Mouse (Mus musculus) CH12.LX (cell line): ENCODE results near the gene Fer. TPM values are rescaled to one million over a fixed set of nuclear protein-coding genes. Genes with fewer than 3 reads are reported as not detected.

ENCODE experiments used
- DNase-seq: peaks from one replicate; pipeline ENCODE4 v3.0.0-alpha.2; 2013; ENCODE audit errors: extremely low read depth
- H3K27ac ChIP-seq: 2 replicates; pipeline ENCODE4 v1.5.1; 2012; ENCODE audit warnings: low read depth, mild to moderate bottlenecking, control low read depth, moderate library complexity; ENCODE audit not compliant: insufficient read depth
- H3K27me3 ChIP-seq: replicated peaks from 2 replicates; pipeline ENCODE3; 2012; ENCODE audit warnings: inconsistent platforms
- H3K36me3 ChIP-seq, 2 experiments: replicated peaks in 1 of 2; 2 replicates each; pipeline versions ENCODE3 to v1.6.1; 2012; ENCODE audit warnings: inconsistent platforms in 1 of 2, low read length in 1 of 2, mild to moderate bottlenecking in 1 of 2, mixed read lengths in 1 of 2, moderate library complexity in 1 of 2; ENCODE audit not compliant: control insufficient read depth in 1 of 2, insufficient read depth in 1 of 2
- H3K4me1 ChIP-seq, 2 experiments: 2 replicates each; pipeline ENCODE4 v1.6.1; 2012; ENCODE audit warnings: inconsistent platforms in 1 of 2, moderate library complexity in 1 of 2; ENCODE audit not compliant: insufficient read depth in 2 of 2, control insufficient read depth in 1 of 2
- H3K4me2 ChIP-seq: 2 replicates; pipeline ENCODE4 v1.6.1; 2012; ENCODE audit warnings: low read depth, mild to moderate bottlenecking, control low read depth; ENCODE audit not compliant: poor library complexity, insufficient read depth, severe bottlenecking
- H3K4me3 ChIP-seq, 3 experiments: fragments of 150-350 bp in 1 of 3; sonication (generic) in 1 of 3; replicated peaks in 1 of 3; 2 replicates each; pipeline versions ENCODE3 to v1.5.1; 2011 to 2012; ENCODE audit warnings: low read depth in 2 of 3, low read length in 2 of 3, mild to moderate bottlenecking in 2 of 3, moderate library complexity in 2 of 3, control low read depth in 1 of 3, improper control_type of control experiment in 1 of 3, inconsistent platforms in 1 of 3, mixed read lengths in 1 of 3; ENCODE audit not compliant: poor library complexity in 1 of 3
- H3K79me2 ChIP-seq: replicated peaks from 2 replicates; pipeline ENCODE4 v1.6.1; 2012; ENCODE audit warnings: mild to moderate bottlenecking, moderate library complexity; ENCODE audit not compliant: control insufficient read depth, poor library complexity, insufficient read depth, severe bottlenecking; ENCODE audit errors: extremely low read depth
- H3K9ac ChIP-seq: 2 replicates; pipeline ENCODE4 v1.6.1; 2012; ENCODE audit warnings: low read depth, mild to moderate bottlenecking, control low read depth, moderate library complexity; ENCODE audit not compliant: insufficient read depth
- H3K9me3 ChIP-seq: replicated peaks from 2 replicates; pipeline ENCODE3; 2012; ENCODE audit warnings: low read length, inconsistent platforms, mixed read lengths
- BHLHE40 ChIP-seq: IDR thresholded peaks from 2 replicates; pipeline ENCODE4 v1.6.1; 2011; ENCODE audit warnings: mild to moderate bottlenecking, low read depth, low read length, improper control_type of control experiment
- CHD1 ChIP-seq: IDR thresholded peaks from 2 replicates; pipeline ENCODE4 v1.6.1; 2012; ENCODE audit warnings: low read depth, low read length, improper control_type of control experiment, inconsistent platforms
- CHD2 ChIP-seq: IDR thresholded peaks from 2 replicates; pipeline ENCODE4 v1.6.1; 2011; ENCODE audit warnings: low read length, improper control_type of control experiment
- ELF1 ChIP-seq: IDR thresholded peaks from 2 replicates; pipeline ENCODE4 v1.6.1; 2014; ENCODE audit warnings: low read depth, mild to moderate bottlenecking, inconsistent platforms, low read length, improper control_type of control experiment
- EP300 ChIP-seq: IDR thresholded peaks from 2 replicates; pipeline ENCODE4 v1.6.1; 2011; ENCODE audit warnings: low read length, improper control_type of control experiment
- GABPA ChIP-seq: IDR thresholded peaks from 2 replicates; pipeline ENCODE4 v1.6.1; 2012; ENCODE audit warnings: low read depth, low read length, improper control_type of control experiment, inconsistent platforms; ENCODE audit not compliant: insufficient replicate concordance
- HCFC1 ChIP-seq: IDR thresholded peaks from 2 replicates; pipeline ENCODE4 v1.6.1; 2012; ENCODE audit warnings: low read depth, mild to moderate bottlenecking, inconsistent platforms, low read length, improper control_type of control experiment
- JUND ChIP-seq: conservative IDR thresholded peaks from 2 replicates; pipeline ENCODE4 v1.6.1; 2011; ENCODE audit warnings: low read depth, low read length, improper control_type of control experiment
- KAT2A ChIP-seq: IDR thresholded peaks from 2 replicates; pipeline ENCODE4 v1.6.1; 2012; ENCODE audit warnings: low read length, improper control_type of control experiment, inconsistent platforms; ENCODE audit not compliant: insufficient replicate concordance
- MAFK ChIP-seq: IDR thresholded peaks from 2 replicates; pipeline ENCODE4 v1.6.1; 2011; ENCODE audit warnings: low read length, improper control_type of control experiment; ENCODE audit not compliant: insufficient replicate concordance
- MAZ ChIP-seq: IDR thresholded peaks from 2 replicates; pipeline ENCODE4 v1.6.1; 2012; ENCODE audit warnings: low read depth, mild to moderate bottlenecking, inconsistent platforms, low read length, improper control_type of control experiment, moderate library complexity
- MEF2A ChIP-seq: IDR thresholded peaks from 2 replicates; pipeline ENCODE4 v1.6.1; 2014; ENCODE audit warnings: low read depth, mild to moderate bottlenecking, inconsistent platforms, low read length, improper control_type of control experiment, borderline replicate concordance
- MXI1 ChIP-seq: IDR thresholded peaks from 2 replicates; pipeline ENCODE4 v1.6.1; 2011; ENCODE audit warnings: mild to moderate bottlenecking, low read depth, low read length, improper control_type of control experiment
- MYC ChIP-seq: IDR thresholded peaks from 2 replicates; pipeline ENCODE4 v1.6.1; 2011; ENCODE audit warnings: low read depth, mild to moderate bottlenecking, improper control_type of control experiment, low read length
- PAX5 ChIP-seq: IDR thresholded peaks from 2 replicates; pipeline ENCODE4 v1.6.1; 2012; ENCODE audit warnings: low read length, inconsistent platforms, mixed read lengths
- POLR2A ChIP-seq: IDR thresholded peaks from 2 replicates; pipeline ENCODE4 v1.6.1; 2011; ENCODE audit warnings: low read depth, mild to moderate bottlenecking, improper control_type of control experiment, low read length
- SMC3 ChIP-seq: IDR thresholded peaks from 2 replicates; pipeline ENCODE4 v1.6.1; 2011; ENCODE audit warnings: low read depth, low read length, improper control_type of control experiment
- TCF12 ChIP-seq: IDR thresholded peaks from 2 replicates; pipeline ENCODE4 v1.6.1; 2014; ENCODE audit warnings: low read depth, mild to moderate bottlenecking, inconsistent platforms, low read length, improper control_type of control experiment
- UBTF ChIP-seq: IDR thresholded peaks from 2 replicates; pipeline ENCODE4 v1.6.1; 2012; ENCODE audit warnings: low read depth, mild to moderate bottlenecking, inconsistent platforms, low read length, improper control_type of control experiment, moderate library complexity
- USF2 ChIP-seq: conservative IDR thresholded peaks from 2 replicates; pipeline ENCODE4 v1.6.1; 2011; ENCODE audit warnings: low read depth, low read length, improper control_type of control experiment
- ZC3H11A ChIP-seq: IDR thresholded peaks from 2 replicates; pipeline ENCODE4 v1.6.1; 2012; ENCODE audit warnings: low read depth, mild to moderate bottlenecking, inconsistent platforms, low read length, improper control_type of control experiment
- ZMIZ1 ChIP-seq: IDR thresholded peaks from 2 replicates; pipeline ENCODE4 v1.6.1; 2012; ENCODE audit warnings: low read depth, mild to moderate bottlenecking, inconsistent platforms, low read length, improper control_type of control experiment
- dilution Hi-C: fragments of 300-500 bp; cut with MboI; formaldehyde crosslinking; loops from 2 replicates; pipeline ENCODE4 v1.14.3; 2020; ENCODE audit warnings: low sequenced_read_pairs; ENCODE audit not compliant: extremely low pct_unique_long_range_greater_than_20kb, extremely low pct_ligation_motif_present
- in situ Hi-C: fragments of 300-500 bp; cut with MboI; formaldehyde crosslinking; loops from 3 replicates; pipeline ENCODE4 v1.14.3; 2019; ENCODE audit warnings: low sequenced_read_pairs, low pct_ligation_motif_present, low pct_unique_long_range_greater_than_20kb, mixed read lengths
- polyA plus RNA-seq: library from polyadenylated mRNA; unstranded; fragments of >175 nt; gene quantifications from 2 replicates; pipeline ENCODE4 v1.2.1, GENCODE M21; 2012; ENCODE audit warnings: low read depth; ENCODE audit not compliant: insufficient read length
- total RNA-seq, 2 experiments: library from RNA; depleted of rRNA; stranded (reverse); fragments of 300-350 nt in 1 of 2; fragments of >200 nt in 1 of 2; gene quantifications; 2 replicates each; pipeline ENCODE4 v1.2.3; 2012 to 2014

Fer gene
- total and polyA plus RNA-seq, 3 experiments, result 4.3 to 4.9 (median 4.5) TPM

DNA sequence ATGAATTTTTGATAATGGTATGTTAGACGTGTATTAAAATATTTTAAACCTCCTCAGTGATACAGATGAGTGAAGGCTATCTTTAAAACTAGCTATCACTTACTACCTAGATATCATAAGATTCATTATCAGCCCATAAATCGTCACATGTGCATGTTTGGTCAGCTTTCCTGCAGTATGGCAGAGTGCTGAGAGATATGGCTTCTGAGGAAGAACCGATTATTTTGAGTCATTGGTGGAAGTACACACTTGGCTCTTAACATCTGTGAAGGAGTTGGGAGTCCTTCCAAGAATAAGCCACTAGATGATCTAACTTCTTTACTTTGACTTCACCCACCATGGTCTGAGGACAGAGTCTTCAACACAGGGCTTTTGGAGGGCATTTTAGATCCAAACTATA is 117.3 kb downstream of the Fer start:
- no peaks in the 10 kb centered on the region for H3K4me1 ChIP-seq
- TF ChIP-seq POLR2A, result no peak
- TF ChIP-seq BHLHE40, result no peak
- no peak for TF ChIP-seq GABPA
- TF ChIP-seq ZC3H11A, result no peak
- TF ChIP-seq CHD1, result no peak
- TF ChIP-seq MAZ, result no peak
- no peak for TF ChIP-seq MAFK
- TF ChIP-seq PAX5, result no peak
- no peak for TF ChIP-seq KAT2A
- TF ChIP-seq UBTF, result no peak
- TF ChIP-seq ELF1, result no peak
- TF ChIP-seq USF2, result no peak
- TF ChIP-seq MYC, result no peak
- no peaks in the 10 kb centered on the region for H3K36me3 ChIP-seq
- no peak overlapping the region for H3K27ac ChIP-seq
- H3K9ac ChIP-seq, result no peak overlapping the region
- H3K27me3 ChIP-seq, result no peaks in the 10 kb centered on the region
- H3K79me2 ChIP-seq, result no peaks in the 10 kb centered on the region
- DNase-seq, result no peak
- H3K4me3 ChIP-seq, result no peak overlapping the region
- in situ Hi-C loops (no loop called here), dilution Hi-C loops (no loop called here)
- no peaks in the 10 kb centered on the region for H3K9me3 ChIP-seq
- no peak overlapping the region for H3K4me2 ChIP-seq

DNA sequence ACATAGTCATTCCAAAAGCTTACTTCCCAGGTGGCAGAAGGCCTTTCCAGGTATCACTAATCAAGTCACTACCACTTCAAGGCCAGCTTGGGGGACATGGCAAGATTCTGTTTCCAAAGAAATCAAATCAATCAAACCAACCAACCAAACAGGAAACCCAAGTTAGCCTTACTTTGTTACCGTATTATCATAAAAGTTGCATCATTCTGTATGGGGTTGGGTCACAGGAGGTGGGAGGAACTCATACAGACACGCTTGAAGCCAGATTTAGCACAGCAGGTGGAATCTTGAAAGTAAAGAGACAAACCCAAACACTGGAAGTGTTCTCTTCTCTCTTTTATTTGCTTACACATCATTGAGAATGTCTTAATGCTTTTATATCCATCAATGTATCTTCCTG is 125.8 kb downstream of the Fer start:
- Histone ChIP-seq H3K4me3 (no peak overlapping the region), H3K4me1 (peaks cover 2 to 17% of the 10 kb centered on the region in 2 experiments; a peak in 2 of 4 replicates), H3K9ac (no peak overlapping the region), H3K4me2 (no peak overlapping the region), H3K27ac (no peak overlapping the region), H3K9me3 (no peaks in the 10 kb centered on the region), H3K27me3 (no peaks in the 10 kb centered on the region), H3K36me3 (no peaks in the 10 kb centered on the region), H3K79me2 (no peaks in the 10 kb centered on the region)
- TF ChIP-seq MAFK, result no peak
- no peak for TF ChIP-seq ZMIZ1
- TF ChIP-seq BHLHE40, result no peak
- TF ChIP-seq HCFC1, result no peak
- TF ChIP-seq ELF1, result no peak
- no peak for TF ChIP-seq TCF12
- peak; percentile 50; the same call in 1 of the 2 replicates for TF ChIP-seq MEF2A
- TF ChIP-seq PAX5, result no peak
- no peak for TF ChIP-seq CHD2
- TF ChIP-seq MXI1, result no peak
- TF ChIP-seq CHD1, result no peak
- TF ChIP-seq GABPA, result no peak
- 0 out of 2 replicates have a peak, but pooled peaks have one; percentile 16 for TF ChIP-seq EP300
- TF ChIP-seq SMC3, result no peak
- TF ChIP-seq JUND, result no peak; the same call in 1 of the 2 replicates
- no peak for TF ChIP-seq USF2
- peak; percentile 28 for DNase-seq
- in situ Hi-C loops (no loop called here), dilution Hi-C loops (no loop called here)
